Mouse (Mus musculus): Measurements from ENCODE around the gene Mcoln2. TPM values are rescaled to one million over a fixed set of nuclear protein-coding genes. Genes with fewer than 3 reads are reported as not detected.

Gene Mcoln2
- total RNA-seq (2021) = not detected
- not detected in 2 replicates for polyA plus RNA-seq (2012; rRNA removed)
- long read RNA-seq = 0 reads

GRCm38 (mm10) chr3:146149156-146150057, at the start of gene Mcoln2:
Gene Mcoln2, plus strand, starts transcription at chr3:146149833.
- no peak for DNase-seq

- DNase-seq = no peak
Observed at GRCm38 (mm10) chr3:146099925-146100324, 49.7 kb upstream of the Mcoln2 start.

- DNase-seq = no peak
Observed at GRCm38 (mm10) chr3:146102049-146102448, 47.6 kb upstream of the Mcoln2 start.

GRCm38 (mm10) chr3:146107116-146107849, 42.4 kb upstream of the Mcoln2 start:
- peak; percentile 42 for DNase-seq

GRCm38 (mm10) chr3:146107921-146108571, 41.6 kb upstream of the Mcoln2 start, which contains the start of gene Wdr63:
Gene Wdr63, minus strand, starts transcription at chr3:146108130.
- DNase-seq = peak; percentile 52

GRCm38 (mm10) chr3:146108945-146109344, 40.7 kb upstream of the Mcoln2 start:
- no peak for DNase-seq

- no peak for DNase-seq
Observed at GRCm38 (mm10) chr3:146110358-146110757, 39.3 kb upstream of the Mcoln2 start.

- DNase-seq = no peak
Observed at GRCm38 (mm10) chr3:146110916-146111315, 38.7 kb upstream of the Mcoln2 start.

- no peak for DNase-seq
Observed at GRCm38 (mm10) chr3:146117258-146117996, 32.2 kb upstream of the Mcoln2 start, which contains the start of gene Mcoln3. Gene Mcoln3, plus strand, starts transcription at chr3:146117450.

GRCm38 (mm10) chr3:146117997-146118457, 31.6 kb upstream of the Mcoln2 start:
- DNase-seq = no peak

GRCm38 (mm10) chr3:146121310-146122124, 28.1 kb upstream of the Mcoln2 start:
- no peak for DNase-seq

GRCm38 (mm10) chr3:146122125-146122420, 27.6 kb upstream of the Mcoln2 start:
- DNase-seq = no peak

GRCm38 (mm10) chr3:146122807-146123463, 26.7 kb upstream of the Mcoln2 start:
- no peak for DNase-seq

- DNase-seq = no peak
Observed at GRCm38 (mm10) chr3:146123464-146123825, 26.2 kb upstream of the Mcoln2 start.

GRCm38 (mm10) chr3:146127205-146127604, 22.4 kb upstream of the Mcoln2 start:
- no peak for DNase-seq

GRCm38 (mm10) chr3:146134834-146135233, 14.8 kb upstream of the Mcoln2 start:
- no peak for DNase-seq

- no peak for DNase-seq
Observed at GRCm38 (mm10) chr3:146135417-146135816, 14.2 kb upstream of the Mcoln2 start.

- DNase-seq = no peak
Observed at GRCm38 (mm10) chr3:146136422-146136821, 13.2 kb upstream of the Mcoln2 start.

GRCm38 (mm10) chr3:146140276-146140675, 9.4 kb upstream of the Mcoln2 start:
- no peak for DNase-seq

- DNase-seq = no peak
Observed at GRCm38 (mm10) chr3:146142523-146142922, 7.1 kb upstream of the Mcoln2 start.

Measured in adrenal gland, adult 2 months (tissue).